Mouse (Mus musculus): ENCODE results near the gene St5.

DNA sequence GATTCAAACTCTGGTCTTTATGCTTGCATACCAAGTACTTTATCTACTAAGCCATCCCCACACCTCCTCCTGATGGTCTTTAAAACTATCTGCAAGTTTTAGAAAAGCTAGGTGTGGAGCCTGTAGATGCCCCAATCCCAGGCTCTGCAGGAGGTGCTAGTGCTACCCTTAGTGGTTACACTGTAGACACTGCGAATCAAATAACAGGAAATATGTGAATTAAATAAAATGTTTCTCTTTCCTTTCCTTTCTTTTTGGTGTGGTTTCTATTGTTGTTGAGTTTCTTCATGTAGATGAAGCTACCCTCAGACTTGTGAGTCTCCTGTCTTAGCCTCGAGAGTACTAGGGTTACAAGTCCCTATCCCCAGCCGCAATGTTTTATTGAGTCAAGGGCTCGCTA, 38.3 kb upstream of the St5 start:
- no peak for TF ChIP-seq CTCF (IDR thresholded peaks at IDR 0.05; ENCODE audit: borderline replicate concordance, insufficient read depth, low read length)
- no peak for TF ChIP-seq POLR2A (IDR thresholded peaks at IDR 0.05; ENCODE audit: low read depth, low read length)
